Mouse (Mus musculus) heart, adult 2 months (tissue): ENCODE measurements around the gene U2af1l4. TPM values are rescaled to one million over a fixed set of nuclear protein-coding genes. Genes with fewer than 3 reads are reported as not detected.

Source experiments
- DNase-seq, 2 experiments: peaks; one replicate each; pipeline ENCODE4 v3.0.0; 2021
- H3K27ac ChIP-seq: fragments of 200-600 bp; 2 replicates; pipeline ENCODE4 v1.8.1; 2022
- H3K27me3 ChIP-seq: fragments of 200-500 bp; 2 replicates; pipeline ENCODE4 v1.6.1; 2012; ENCODE audit warnings: mild to moderate bottlenecking, low read length, inconsistent platforms, mixed read lengths; ENCODE audit not compliant: control insufficient read depth, insufficient read depth
- H3K36me3 ChIP-seq: fragments of 200-500 bp; 2 replicates; pipeline ENCODE4 v1.6.1; 2012; ENCODE audit warnings: low read length, inconsistent platforms; ENCODE audit not compliant: control insufficient read depth, insufficient read depth
- H3K4me1 ChIP-seq: fragments of 200-500 bp; 2 replicates; pipeline ENCODE4 v1.6.1; 2011; ENCODE audit warnings: low read length; ENCODE audit not compliant: control insufficient read depth, insufficient read depth
- H3K4me3 ChIP-seq: fragments of 200-600 bp; 2 replicates; pipeline ENCODE4 v1.8.1; 2022
- H3K79me2 ChIP-seq: fragments of 200-500 bp; replicated peaks from 2 replicates; pipeline ENCODE4 v1.6.1; 2012; ENCODE audit warnings: mild to moderate bottlenecking, inconsistent platforms, low read length, moderate library complexity, mixed read lengths; ENCODE audit not compliant: control insufficient read depth, insufficient read depth
- H3K9ac ChIP-seq: fragments of 200-500 bp; 2 replicates; pipeline ENCODE4 v1.6.1; 2012; ENCODE audit warnings: low read depth, mild to moderate bottlenecking, control low read depth, inconsistent platforms, low read length, mixed read lengths
- CTCF ChIP-seq: fragments of 200-600 bp; IDR thresholded peaks from 2 replicates; pipeline ENCODE4 v1.8.1; 2022; ENCODE audit warnings: antibody characterized with exemption, mild to moderate bottlenecking, moderate library complexity
- EP300 ChIP-seq: fragments of 200-500 bp; IDR thresholded peaks from 2 replicates; pipeline ENCODE4 v1.6.1; 2011; ENCODE audit warnings: low read depth, low read length, control low read depth; ENCODE audit not compliant: insufficient read depth
- POLR2A ChIP-seq: fragments of 200-500 bp; IDR thresholded peaks from 2 replicates; pipeline ENCODE4 v1.6.1; 2011; ENCODE audit warnings: mild to moderate bottlenecking, low read depth, low read length, control low read depth; ENCODE audit not compliant: insufficient read depth
- WGBS: fragments of 180-500 bp; shearing (Covaris S2); methylation state at CpG from one replicate; pipeline ENCODE4 v1.1.7; 2018; 5-methylcytosine and 5-hydroxymethylcytosine counted together
- intact Hi-C: fragments of 180-260 bp; cut with DNase I; formaldehyde crosslinking; loops from one replicate; pipeline ENCODE4 v1.15.1; 2025
- polyA plus RNA-seq: library from polyadenylated mRNA; depleted of rRNA; stranded (reverse); fragments of >200 nt; gene quantifications from 2 replicates; pipeline ENCODE4 v1.2.3, GENCODE M21; 2012
- total RNA-seq, 2 experiments: library from RNA; stranded (reverse); gene quantifications; 2 replicates each; pipeline ENCODE4 v1.2.3; 2021

U2af1l4 gene
- total and polyA plus RNA-seq, 3 experiments = 56.0 to 67.9 (median 61.3) TPM

DNA sequence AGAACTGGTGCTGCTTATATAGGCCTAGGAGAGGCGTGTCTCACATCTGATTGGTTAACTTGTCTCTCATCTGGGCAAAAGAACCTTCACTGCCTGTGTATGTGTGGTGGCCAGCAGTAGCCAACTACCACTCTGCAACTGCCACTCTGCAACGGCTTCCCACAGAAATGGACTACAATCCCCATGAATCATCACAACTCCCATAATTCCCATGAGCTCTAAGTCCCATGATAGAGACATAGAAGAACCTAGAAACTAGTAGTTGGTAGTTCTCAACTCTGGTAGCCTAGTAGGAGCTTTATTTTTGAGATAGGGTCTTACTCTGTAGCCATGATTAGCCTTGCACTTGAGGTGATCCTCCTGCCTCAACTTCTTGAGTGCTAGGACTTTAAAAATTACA is 13.2 kb upstream of the U2af1l4 start:
- Histone ChIP-seq H3K4me3 (no peak overlapping the region), H3K9ac (no peak overlapping the region), H3K36me3 (no peaks in the 10 kb centered on the region), H3K27ac (no peak overlapping the region), H3K4me1 (no peaks in the 10 kb centered on the region; the same call in 1 of the 2 replicates), H3K27me3 (no peaks in the 10 kb centered on the region), H3K79me2 (no peaks in the 10 kb centered on the region)
- TF ChIP-seq EP300 = no peak
- no peak for TF ChIP-seq CTCF
- no peak for TF ChIP-seq POLR2A
- 73% methylated on average over 2 of the region's 2 CpGs for WGBS
- DNase-seq = no peak
- intact Hi-C loops = loop anchor here (2.0 to 5.0 kb wide), 2 partner anchors 15 to 108 kb away; partner anchors contain the start of gene Arhgap33

DNA sequence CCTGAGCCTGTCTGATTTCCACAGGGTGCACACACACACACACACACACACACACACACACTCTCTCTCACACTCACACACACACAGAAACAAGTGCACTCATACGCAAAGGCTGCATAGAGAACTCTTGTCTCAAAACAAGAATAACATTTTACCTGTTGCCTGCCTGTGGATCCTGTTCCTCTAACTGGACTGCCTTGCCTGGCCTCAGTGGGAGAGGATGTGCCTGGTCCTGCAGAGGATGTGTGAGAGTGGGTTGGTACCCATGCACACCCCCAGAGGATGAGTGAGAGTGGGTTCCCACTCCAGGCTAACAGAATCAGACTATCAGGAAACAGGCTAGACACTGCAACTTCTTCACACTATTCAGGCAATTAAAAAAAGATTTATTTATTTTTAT is 12.5 kb upstream of the U2af1l4 start:
- no peak overlapping the region for H3K4me3 ChIP-seq
- no peak for DNase-seq
- 93% methylated on average over 1 of the region's 1 CpGs for WGBS

DNA sequence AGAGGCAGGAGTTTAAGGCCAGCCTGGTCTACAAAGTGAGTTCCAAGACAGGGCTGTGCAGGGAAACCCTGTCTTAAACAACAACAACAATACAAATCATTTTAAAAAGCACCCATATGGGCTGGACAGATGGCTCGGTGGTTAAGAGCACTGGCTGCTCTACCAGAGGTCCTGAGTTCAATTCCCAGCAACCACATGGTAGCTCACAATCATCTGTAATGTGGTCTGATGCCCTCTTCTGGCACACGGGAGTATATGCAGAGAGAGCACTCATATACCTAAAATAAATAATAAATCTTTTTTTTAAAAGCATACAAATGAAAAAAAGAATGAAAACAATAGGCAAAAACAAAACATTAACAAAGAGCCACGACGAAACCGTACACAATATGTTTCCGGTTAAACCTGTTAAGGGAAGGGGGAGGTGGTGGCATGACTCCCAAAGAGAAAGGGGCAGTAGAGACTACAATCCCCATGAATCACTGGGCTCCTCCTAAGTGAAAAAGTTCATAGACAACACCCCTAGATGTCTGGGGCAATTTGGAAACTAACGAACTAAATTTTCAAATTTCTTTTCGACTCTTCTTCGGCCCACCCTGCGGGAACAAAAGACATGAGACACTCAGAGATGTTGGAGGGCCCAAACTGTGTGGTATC is 11.5 kb upstream of the U2af1l4 start:
- H3K27me3 ChIP-seq = no peaks in the 10 kb centered on the region
- 2% methylated on average over 10 of the region's 10 CpGs for WGBS
- intact Hi-C loops = loop anchor here (2.0 kb wide), 1 partner anchor 17 kb away; the partner anchor contains the start of gene Arhgap33
- no peaks in the 10 kb centered on the region; the same call in 1 of the 2 replicates for H3K4me1 ChIP-seq
- peak overlapping the region; percentile 78 for H3K9ac ChIP-seq
- no peaks in the 10 kb centered on the region for H3K36me3 ChIP-seq
- no peak for DNase-seq
- no peaks in the 10 kb centered on the region for H3K79me2 ChIP-seq
- TF ChIP-seq EP300 (peak; percentile 19; the same call in 1 of the 2 replicates), CTCF (peak; percentile 77), POLR2A (no peak)
- peak overlapping the region; percentile 99 for H3K27ac ChIP-seq
- H3K4me3 ChIP-seq = peak overlapping the region; percentile 60

More for the DNA sequence above, 12.5 kb upstream of the U2af1l4 start:
- Histone ChIP-seq H3K27me3 (no peaks in the 10 kb centered on the region), H3K27ac (no peak overlapping the region), H3K36me3 (no peaks in the 10 kb centered on the region), H3K4me1 (no peaks in the 10 kb centered on the region; the same call in 1 of the 2 replicates), H3K9ac (no peak overlapping the region), H3K79me2 (no peaks in the 10 kb centered on the region)
- TF ChIP-seq CTCF (no peak), POLR2A (no peak), EP300 (no peak)
- intact Hi-C loops = loop anchor here (2.0 kb wide), 1 partner anchor 16 kb away; the partner anchor contains the start of gene Arhgap33

DNA sequence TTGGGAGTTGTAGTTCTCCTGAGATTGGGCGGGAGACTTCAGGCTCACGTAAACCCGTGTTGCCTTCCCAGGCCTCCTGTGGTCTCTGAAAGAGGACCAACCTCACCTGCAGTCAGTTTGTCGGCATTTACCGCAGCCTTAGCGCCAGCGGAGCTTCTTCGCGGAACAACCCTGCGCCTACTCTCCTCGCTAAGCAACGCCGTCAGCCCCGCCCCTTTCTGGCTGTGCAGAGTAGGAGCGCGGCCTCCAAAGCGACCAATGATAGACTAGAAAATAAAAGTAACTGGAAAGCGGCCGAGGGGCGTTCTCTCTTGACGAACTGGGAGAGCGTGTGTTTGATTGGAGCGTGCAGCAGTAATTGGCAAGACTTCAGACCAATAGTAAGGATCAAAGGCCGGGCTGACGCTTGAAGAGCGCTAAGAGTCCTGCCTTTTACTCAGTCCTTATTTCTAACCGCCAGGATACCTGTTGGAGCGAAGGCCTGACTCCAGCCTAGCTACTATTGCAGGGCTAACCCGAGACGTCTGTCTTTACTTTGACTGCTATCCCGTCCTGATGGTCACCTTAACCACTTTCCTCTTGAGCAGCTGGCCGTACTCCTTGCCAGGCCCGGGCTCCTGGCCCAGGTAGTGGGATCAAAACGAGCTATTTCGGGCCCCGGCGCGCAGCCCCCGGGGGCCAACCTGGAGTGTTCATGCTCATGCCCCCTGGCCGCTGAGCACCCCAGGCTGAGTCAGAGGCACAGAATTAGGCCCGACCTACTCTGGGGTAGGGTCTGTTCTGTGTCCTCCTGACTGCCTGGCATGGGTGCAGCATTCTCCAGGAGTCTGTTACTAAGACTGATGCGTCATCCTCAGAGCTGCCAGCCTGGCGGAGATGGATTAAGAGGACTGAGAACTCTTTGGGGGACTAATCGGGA is 10.7 kb upstream of the U2af1l4 start, which contains the start of the genes Hspb6 and Proser3:
TSS of gene Hspb6 (plus strand) at position 77 of the 919 bp plus-strand sequence.
TSS of gene Proser3 (minus strand) at position 198 of the 919 bp plus-strand sequence.
- TF ChIP-seq EP300 (peak; percentile 60; the same call in 1 of the 2 replicates), POLR2A (peak; percentile 97), CTCF (peak; percentile 31)
- no peaks in the 10 kb centered on the region for H3K27me3 ChIP-seq
- no peaks in the 10 kb centered on the region for H3K79me2 ChIP-seq
- H3K4me3 ChIP-seq = peak within 1 kb of the TSS; percentile 60
- H3K27ac ChIP-seq = peak within 1 kb of the TSS; percentile 99
- intact Hi-C loops = no loop called here
- WGBS = under 1% methylated on average over 44 of the region's 44 CpGs
- H3K4me1 ChIP-seq = no peaks in the 10 kb centered on the region; the same call in 1 of the 2 replicates
- peak; percentile 95 to 98 for DNase-seq
- no peaks in the 10 kb centered on the region for H3K36me3 ChIP-seq
- H3K9ac ChIP-seq = peak within 1 kb of the TSS; percentile 80

DNA sequence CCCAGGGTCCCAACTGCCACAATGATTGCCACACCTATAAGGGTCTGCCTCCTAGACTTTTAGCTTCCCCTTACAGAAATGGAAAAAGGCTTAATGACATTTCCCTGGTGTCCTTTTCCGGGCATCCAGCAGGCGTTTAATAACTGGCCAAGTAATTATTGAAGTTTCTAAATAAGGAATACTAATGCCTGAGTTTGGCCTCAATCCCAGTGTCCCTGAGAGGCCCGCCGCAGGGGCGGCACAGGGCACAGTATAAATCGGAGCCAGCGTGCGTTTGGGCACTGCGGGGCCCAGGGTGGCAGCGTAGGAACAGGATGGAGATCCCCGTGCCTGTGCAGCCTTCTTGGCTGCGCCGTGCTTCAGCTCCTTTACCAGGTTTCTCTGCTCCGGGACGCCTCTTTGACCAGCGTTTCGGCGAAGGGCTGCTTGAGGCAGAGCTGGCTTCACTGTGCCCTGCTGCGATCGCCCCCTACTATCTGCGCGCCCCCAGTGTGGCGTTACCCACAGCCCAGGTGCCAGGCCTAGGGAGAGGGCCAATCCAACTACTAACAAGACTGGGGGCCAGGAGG is 10.0 kb upstream of the U2af1l4 start:
- Histone ChIP-seq H3K9ac (peak overlapping the region; percentile 80), H3K79me2 (no peaks in the 10 kb centered on the region), H3K27me3 (no peaks in the 10 kb centered on the region), H3K4me1 (no peaks in the 10 kb centered on the region; the same call in 1 of the 2 replicates), H3K4me3 (peak overlapping the region; percentile 60), H3K27ac (peak overlapping the region; percentile 99), H3K36me3 (no peaks in the 10 kb centered on the region)
- DNase-seq = peak; percentile 77
- WGBS = 2% methylated on average over 23 of the region's 23 CpGs
- 0 out of 2 replicates have a peak, but pooled peaks have one; percentile 27 for TF ChIP-seq EP300
- peak; percentile 96 for TF ChIP-seq POLR2A
- TF ChIP-seq CTCF = 0 out of 2 replicates have a peak, but pooled peaks have one; percentile 3
- intact Hi-C loops = no loop called here
